ENCODE assay signal across 8 mouse cellular contexts in genomic region chr11:69096987-69097900, GRCm38 (mm10). TPM values are rescaled to one million over a fixed set of nuclear protein-coding genes. Genes with fewer than 3 reads are reported as not detected.
A peak's percentile ranks its signal among the peaks of the same experiment; 100 is the strongest.
DNase-seq lines count a peak whose midpoint lies in the region; ATAC-seq and TF ChIP-seq lines count a peak whose summit lies in the region.

No protein-coding gene starts in this region.

- peak; percentile 79 for DNase-seq in CH12.LX (ENCODE audit: extremely low read depth)
- DNase-seq in c-Kit-positive CD71-positive TER-119-positive erythroid progenitor cells, embryonic 14.5 days (ENCODE audit: low spot score), result peak; percentile 93
- DNase-seq in heart, postnatal 25 days (ENCODE audit: low spot score), result peak; percentile 100
- peak; percentile 96 to 97 for DNase-seq in layer of hippocampus, adult 2 months (ENCODE audit: low spot score in 2 of 2)
- DNase-seq in lung, adult 2 months, result peak; percentile 100
- peak; percentile 95 for DNase-seq in testis, postnatal 14 days (ENCODE audit: low spot score)

- H3K79me2 ChIP-seq in CH12.LX (replicated peaks; ENCODE audit: control insufficient read depth, extremely low read depth, insufficient read depth, poor library complexity, severe bottlenecking), result peaks cover 22% of the 10 kb centered on the region

- no peak for TF ChIP-seq RAD21 in CH12.LX (IDR thresholded peaks at IDR 0.05; ENCODE audit: low read depth, low read length)

- 1% methylated on average over 29 of the region's 29 CpGs for WGBS in forebrain, embryonic 15.5 days
- WGBS in lung, adult 2 months, result 1% methylated on average over 29 of the region's 29 CpGs
- WGBS in neural tube, embryonic 15.5 days, result 2% methylated on average over 29 of the region's 29 CpGs

- TF ChIP-seq POLR2A in CH12.LX (IDR thresholded peaks at IDR 0.05; ENCODE audit: low read depth, low read length), result peak; percentile 50; the same call in 1 of the 2 replicates
- peak; percentile 92; the same call in 1 of the 2 replicates for TF ChIP-seq POLR2A in lung, adult 2 months (IDR thresholded peaks at IDR 0.05; ENCODE audit: borderline replicate concordance, extremely low read depth, low read depth, low read length)

- peaks cover 20 to 26% of the 10 kb centered on the region in 2 experiments for H3K36me3 ChIP-seq in CH12.LX (replicated peaks in 1 of 2; ENCODE audit: control insufficient read depth in 1 of 2, insufficient read depth in 1 of 2, low read length in 1 of 2)
- H3K36me3 ChIP-seq in forebrain, embryonic 15.5 days, result peaks cover 6% of the 10 kb centered on the region
- peaks cover 22% of the 10 kb centered on the region for H3K36me3 ChIP-seq in neural tube, embryonic 15.5 days

- H3K9ac ChIP-seq in CH12.LX (ENCODE audit: insufficient read depth, low read depth), result peak overlapping the region; percentile 54
- H3K9ac ChIP-seq in forebrain, embryonic 15.5 days (replicated peaks), result peak overlapping the region; percentile 29
- H3K9ac ChIP-seq in neural tube, embryonic 15.5 days (replicated peaks), result peak overlapping the region; percentile 21

- H3K27me3 ChIP-seq in CH12.LX (replicated peaks), result peaks cover 6% of the 10 kb centered on the region
- H3K27me3 ChIP-seq in forebrain, embryonic 15.5 days, result no peaks in the 10 kb centered on the region
- H3K27me3 ChIP-seq in neural tube, embryonic 15.5 days (replicated peaks), result no peaks in the 10 kb centered on the region

- peak overlapping the region; percentile 5; the same call in 1 of the 2 replicates for H3K27ac ChIP-seq in CH12.LX (ENCODE audit: insufficient read depth, low read depth)
- peak overlapping the region; percentile 82 for H3K27ac ChIP-seq in forebrain, embryonic 15.5 days (replicated peaks)
- H3K27ac ChIP-seq in layer of hippocampus, adult 2 months, result peak overlapping the region; percentile 98
- H3K27ac ChIP-seq in neural tube, embryonic 15.5 days (replicated peaks), result peak overlapping the region; percentile 84

- H3K9me3 ChIP-seq in CH12.LX (replicated peaks; ENCODE audit: low read length), result no peaks in the 10 kb centered on the region
- H3K9me3 ChIP-seq in forebrain, embryonic 15.5 days, result no peaks in the 10 kb centered on the region
- H3K9me3 ChIP-seq in neural tube, embryonic 15.5 days (replicated peaks), result no peaks in the 10 kb centered on the region

- dilution Hi-C loops in CH12.LX (cut with MboI; ENCODE audit: extremely low pct_ligation_motif_present, extremely low pct_unique_long_range_greater_than_20kb, low sequenced_read_pairs), result no loop called here

- ATAC-seq in forebrain, embryonic 15.5 days (replicated peaks), result no peak
- no peak for ATAC-seq in neural tube, embryonic 15.5 days (ENCODE audit: low FRiP score)

- TF ChIP-seq EP300 in CH12.LX (IDR thresholded peaks at IDR 0.05; ENCODE audit: low read length), result 0 out of 2 replicates have a peak, but pooled peaks have one; percentile 16

- intact Hi-C loops in heart, postnatal 25 days (cut with DNase I), result loop anchor here (1.0 to 5.0 kb wide), 2 partner anchors 25 to 300 kb away; partner anchors contain the start of genes 9130213A22Rik, Cyb5d1, Naa38 and Tmem88

- in situ Hi-C loops in CH12.LX (cut with MboI; ENCODE audit: low pct_ligation_motif_present, low pct_unique_long_range_greater_than_20kb, low sequenced_read_pairs), result loop anchor here (25.0 kb wide), 1 partner anchor 915 kb away; the partner anchor contains the start of genes Acadvl, Dlg4 and Dvl2

- H3K4me3 ChIP-seq in CH12.LX (replicated peaks in 1 of 3; ENCODE audit: low read depth in 2 of 3, low read length in 2 of 3, poor library complexity in 1 of 3), result peak overlapping the region; percentile 18 to 89 (median 44)
- H3K4me3 ChIP-seq in forebrain, embryonic 15.5 days, result peak overlapping the region; percentile 34
- H3K4me3 ChIP-seq in layer of hippocampus, adult 2 months, result peak overlapping the region; percentile 81
- peak overlapping the region; percentile 91 for H3K4me3 ChIP-seq in lung, adult 2 months (replicated peaks; ENCODE audit: extremely low read depth, low read depth, low read length)
- peak overlapping the region; percentile 50 for H3K4me3 ChIP-seq in neural tube, embryonic 15.5 days (replicated peaks)

- no peak for TF ChIP-seq CTCF in CH12.LX (conservative IDR thresholded peaks at IDR 0.05 in 1 of 2, IDR thresholded peaks at IDR 0.05 in 1 of 2; ENCODE audit: low read depth in 2 of 2, low read length in 2 of 2)
- no peak for TF ChIP-seq CTCF in layer of hippocampus, adult 2 months (conservative IDR thresholded peaks at IDR 0.05)
- TF ChIP-seq CTCF in lung, adult 2 months (IDR thresholded peaks at IDR 0.05; ENCODE audit: insufficient read depth, low read length), result no peak

- peaks cover 25 to 67% of the 10 kb centered on the region in 2 experiments for H3K4me1 ChIP-seq in CH12.LX (ENCODE audit: control insufficient read depth in 1 of 2, insufficient read depth in 2 of 2)
- peaks cover 65% of the 10 kb centered on the region for H3K4me1 ChIP-seq in forebrain, embryonic 15.5 days
- peaks cover 19% of the 10 kb centered on the region for H3K4me1 ChIP-seq in lung, adult 2 months (ENCODE audit: control insufficient read depth, insufficient read depth, low read length)
- H3K4me1 ChIP-seq in neural tube, embryonic 15.5 days, result peaks cover 70% of the 10 kb centered on the region

- H3K4me2 ChIP-seq in CH12.LX (ENCODE audit: insufficient read depth, low read depth, poor library complexity, severe bottlenecking), result peak overlapping the region; percentile 93
- H3K4me2 ChIP-seq in forebrain, embryonic 15.5 days (replicated peaks), result peak overlapping the region; percentile 69
- H3K4me2 ChIP-seq in neural tube, embryonic 15.5 days, result peak overlapping the region; percentile 95

TF ChIP-seq in CH12.LX, 34 proteins besides CTCF, POLR2A, EP300 and RAD21 (continues in another document):
- TF ChIP-seq KAT2A (IDR thresholded peaks at IDR 0.05; ENCODE audit: insufficient replicate concordance, low read length), result no peak
- TF ChIP-seq BHLHE40 (IDR thresholded peaks at IDR 0.05; ENCODE audit: low read depth, low read length), result peak; percentile 94
- no peak for TF ChIP-seq ZKSCAN1 (IDR thresholded peaks at IDR 0.05; ENCODE audit: borderline replicate concordance, low read depth, low read length)
- TF ChIP-seq JUND (conservative IDR thresholded peaks at IDR 0.05; ENCODE audit: low read depth, low read length), result no peak
- TF ChIP-seq SMC3 (IDR thresholded peaks at IDR 0.05; ENCODE audit: low read depth, low read length), result no peak
- no peak for TF ChIP-seq E2F4 (IDR thresholded peaks at IDR 0.05; ENCODE audit: insufficient replicate concordance, low read depth, low read length)
- no peak; the same call in 1 of the 2 replicates for TF ChIP-seq HCFC1 (IDR thresholded peaks at IDR 0.05; ENCODE audit: low read depth, low read length)
- TF ChIP-seq GABPA (IDR thresholded peaks at IDR 0.05; ENCODE audit: insufficient replicate concordance, low read depth, low read length), result no peak
- TF ChIP-seq ELF1 (IDR thresholded peaks at IDR 0.05; ENCODE audit: low read depth, low read length), result 0 out of 2 replicates have a peak, but pooled peaks have one; percentile 17

RNA-seq across cellular contexts. Expression of gene Per1, which starts 2.2 kb away (rescaled TPM):
- total RNA-seq in CH12.LX (2012; rRNA removed) (11.5 and 11.8 TPM in 2 replicates), CH12.LX (2014; rRNA removed) (2.8 and 3.2 TPM in 2 replicates)
- polyA plus RNA-seq in CH12.LX (2012; ENCODE audit: insufficient read length, low read depth), result 37.9 and 38.3 TPM in 2 replicates
- polyA plus RNA-seq in forebrain, embryonic 15.5 days (2015; fragmentation: Nextera tagmentation; extraction: Ambion mirVana), result 7.6 and 8.2 TPM in 2 replicates
- 10 to 100 TPM; 32.3 to 61.0 TPM for total RNA-seq in heart, postnatal 25 days (2021)
- 10 to 100 TPM; 83.4 to 95.2 TPM for total RNA-seq in layer of hippocampus, adult 2 months (2021)
- polyA plus RNA-seq in lung, adult 2 months (2012; rRNA removed), result 36.8 and 78.5 TPM in 2 replicates
- 10.0 and 11.9 TPM in 2 replicates for polyA plus RNA-seq in neural tube, embryonic 15.5 days (2015; fragmentation: Nextera tagmentation; extraction: Ambion mirVana)

RNA-seq across cellular contexts. Expression of gene Vamp2, which starts 9.0 kb away (rescaled TPM):
- total RNA-seq in CH12.LX (2012; rRNA removed) (8.0 and 8.2 TPM in 2 replicates), CH12.LX (2014; rRNA removed) (1.3 and 1.4 TPM in 2 replicates)
- polyA plus RNA-seq in CH12.LX (2012; ENCODE audit: insufficient read length, low read depth), result 26.0 and 26.7 TPM in 2 replicates
- 179 and 188 TPM in 2 replicates for polyA plus RNA-seq in forebrain, embryonic 15.5 days (2015; fragmentation: Nextera tagmentation; extraction: Ambion mirVana)
- total RNA-seq in heart, postnatal 25 days (2021), result 10 to 100 TPM; 59.6 to 65.7 TPM
- 1,000 to 10,000 TPM in 1 of 2 experiments, 100 to 1,000 TPM in 1; 988 to 1,016 TPM for total RNA-seq in layer of hippocampus, adult 2 months (2021)
- polyA plus RNA-seq in lung, adult 2 months (2012; rRNA removed), result 120 and 129 TPM in 2 replicates
- polyA plus RNA-seq in neural tube, embryonic 15.5 days (2015; fragmentation: Nextera tagmentation; extraction: Ambion mirVana), result 347 and 355 TPM in 2 replicates

RNA-seq across cellular contexts. Expression of gene Hes7, which starts 23.0 kb away (rescaled TPM):
- total RNA-seq in CH12.LX (2012; rRNA removed) (0.04 TPM in 1 of 2 replicates, not detected in the other), CH12.LX (2014; rRNA removed) (not detected in 2 replicates)
- polyA plus RNA-seq in CH12.LX (2012; ENCODE audit: insufficient read length, low read depth), result not detected in 2 replicates
- polyA plus RNA-seq in forebrain, embryonic 15.5 days (2015; fragmentation: Nextera tagmentation; extraction: Ambion mirVana), result 0.42 and 0.46 TPM in 2 replicates
- under 1 TPM in 1 of 2 experiments, not detected in 1; 0.14 TPM for total RNA-seq in heart, postnatal 25 days (2021)
- total RNA-seq in layer of hippocampus, adult 2 months (2021), result 1 to 10 TPM in 1 of 2 experiments, under 1 TPM in 1; 0.79 to 1.0 TPM
- 0.25 and 0.95 TPM in 2 replicates for polyA plus RNA-seq in lung, adult 2 months (2012; rRNA removed)
- 0.68 and 1.0 TPM in 2 replicates for polyA plus RNA-seq in neural tube, embryonic 15.5 days (2015; fragmentation: Nextera tagmentation; extraction: Ambion mirVana)

RNA-seq across cellular contexts. Expression of gene 9130213A22Rik, which starts 25.1 kb away (rescaled TPM):
- total RNA-seq in CH12.LX (2012; rRNA removed) (not detected in 2 replicates), CH12.LX (2014; rRNA removed) (not detected in 2 replicates)
- not detected in 2 replicates for polyA plus RNA-seq in CH12.LX (2012; ENCODE audit: insufficient read length, low read depth)
- polyA plus RNA-seq in forebrain, embryonic 15.5 days (2015; fragmentation: Nextera tagmentation; extraction: Ambion mirVana), result 0.31 and 0.38 TPM in 2 replicates
- total RNA-seq in heart, postnatal 25 days (2021), result under 1 TPM in 1 of 2 experiments, not detected in 1; 0.21 TPM
- 1 to 10 TPM; 1.4 to 1.5 TPM for total RNA-seq in layer of hippocampus, adult 2 months (2021)
- polyA plus RNA-seq in lung, adult 2 months (2012; rRNA removed), result 1.1 and 1.2 TPM in 2 replicates
- 0.63 TPM in 2 replicates for polyA plus RNA-seq in neural tube, embryonic 15.5 days (2015; fragmentation: Nextera tagmentation; extraction: Ambion mirVana)

RNA-seq across cellular contexts. Expression of gene Tmem107, which starts 26.6 kb away (rescaled TPM):
- total RNA-seq in CH12.LX (2012; rRNA removed) (24.4 and 30.1 TPM in 2 replicates), CH12.LX (2014; rRNA removed) (20.3 and 31.3 TPM in 2 replicates)
- 13.4 and 22.6 TPM in 2 replicates for polyA plus RNA-seq in CH12.LX (2012; ENCODE audit: insufficient read length, low read depth)
- 47.6 and 50.5 TPM in 2 replicates for polyA plus RNA-seq in forebrain, embryonic 15.5 days (2015; fragmentation: Nextera tagmentation; extraction: Ambion mirVana)
- 1 to 10 TPM; 4.4 to 9.8 TPM for total RNA-seq in heart, postnatal 25 days (2021)
- 10 to 100 TPM; 20.3 to 21.6 TPM for total RNA-seq in layer of hippocampus, adult 2 months (2021)
- polyA plus RNA-seq in lung, adult 2 months (2012; rRNA removed), result 69.8 and 75.7 TPM in 2 replicates
- polyA plus RNA-seq in neural tube, embryonic 15.5 days (2015; fragmentation: Nextera tagmentation; extraction: Ambion mirVana), result 33.3 and 39.2 TPM in 2 replicates

Comparison
In these comparisons a context has a peak if more than half of its experiments do, and no peak if none do; other contexts are left out.
1. H3K27ac ChIP-seq: peak in every context shown above with its lines; median percentile 98 in layer of hippocampus, adult 2 months; 84 in neural tube, embryonic 15.5 days; 82 in forebrain, embryonic 15.5 days; 5 in CH12.LX.
2. H3K4me3 ChIP-seq: peak in every context shown above with its lines; median percentile 91 in lung, adult 2 months; 81 in layer of hippocampus, adult 2 months; 50 in neural tube, embryonic 15.5 days; 44 in CH12.LX; 34 in forebrain, embryonic 15.5 days.